Mouse (Mus musculus): ENCODE data around the gene Slc2a5.

DNA sequence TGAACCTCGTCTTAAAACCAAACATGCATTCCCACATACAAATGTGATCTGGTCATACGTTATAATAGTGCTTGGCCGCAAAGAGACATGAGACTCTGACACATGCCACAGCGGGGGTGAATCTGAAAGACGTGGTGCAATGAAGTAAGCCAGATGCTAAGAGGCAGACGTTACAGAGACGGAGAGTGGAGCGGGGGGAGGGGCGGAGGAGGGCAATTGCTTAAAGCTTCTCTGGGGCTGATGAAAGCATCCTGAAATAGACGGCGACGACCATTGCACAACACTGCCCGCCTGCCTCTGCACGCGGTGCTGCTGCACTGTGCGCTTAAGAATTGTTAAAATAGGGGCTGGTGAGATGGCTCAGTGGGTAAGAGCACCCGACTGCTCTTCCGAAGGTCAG lies 42.9 kb upstream of the Slc2a5 start:
- no peak for TF ChIP-seq CTCF (IDR thresholded peaks at IDR 0.05; ENCODE audit: low read depth, low read length)
- no peak for TF ChIP-seq POLR2A (IDR thresholded peaks at IDR 0.05; ENCODE audit: insufficient read depth, low read length)
- TF ChIP-seq EP300 (IDR thresholded peaks at IDR 0.05; ENCODE audit: insufficient read depth, low read depth, low read length), result no peak

All from ES-Bruce4 (cell line).